Mouse (Mus musculus): ENCODE results near the gene Stra6l. TPM values are rescaled to one million over a fixed set of nuclear protein-coding genes. Genes with fewer than 3 reads are reported as not detected.
A peak's percentile ranks its signal among the peaks of the same experiment; 100 is the strongest.

Gene Stra6l
- polyA plus RNA-seq, 1 experiment from 2014 or later, result 0.55 TPM

DNA sequence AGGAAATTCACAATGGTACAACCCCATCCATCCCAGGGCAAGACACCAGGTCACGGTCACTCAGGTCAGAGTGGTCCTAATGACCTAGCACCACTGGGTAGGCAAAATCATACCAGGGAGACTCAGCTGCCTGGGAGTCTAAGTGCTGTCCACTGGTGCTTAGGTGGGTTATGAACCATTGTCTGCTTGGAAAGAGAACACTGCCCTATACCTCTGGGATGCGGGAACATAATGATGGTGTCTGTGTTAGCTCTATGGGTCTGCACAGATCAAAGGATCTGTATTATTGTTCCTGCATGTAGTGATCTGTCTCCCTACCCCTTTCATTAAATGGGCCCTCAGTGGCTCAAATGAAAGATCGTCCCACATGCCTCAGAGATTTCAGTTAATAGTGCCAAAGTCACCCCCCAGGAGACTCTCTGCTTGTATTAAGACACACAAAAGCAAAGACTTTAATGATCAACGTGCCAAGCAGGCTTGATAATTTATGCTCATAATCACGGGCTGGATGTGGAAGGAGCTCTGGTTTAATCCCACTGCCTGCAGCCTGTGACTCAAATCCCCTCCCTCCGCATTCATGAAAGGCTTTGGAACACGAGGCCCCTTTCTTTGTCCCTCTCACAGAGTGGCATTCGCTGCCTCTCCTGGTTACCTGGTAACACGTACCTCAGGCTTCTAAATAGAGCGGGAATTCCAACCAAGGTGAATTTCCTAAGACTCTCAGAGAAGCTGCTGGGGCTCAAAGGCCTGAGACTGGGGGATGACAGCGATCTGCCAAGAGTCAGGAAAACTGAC is 25.5 kb upstream of the Stra6l start:
- Histone ChIP-seq H3K4me3 (no peak overlapping the region), H3K9me3 (no peaks in the 10 kb centered on the region), H3K4me1 (peaks cover 81% of the 10 kb centered on the region), H3K36me3 (peaks cover 2% of the 10 kb centered on the region; the same call in 1 of the 2 replicates), H3K27ac (peak overlapping the region; percentile 69), H3K27me3 (ENCODE audit: insufficient read depth, poor library complexity, severe bottlenecking) (peaks cover 59% of the 10 kb centered on the region)
- no peak for DNase-seq (ENCODE audit: low spot score)
- WGBS, result 31% methylated on average over 11 of the region's 11 CpGs

DNA sequence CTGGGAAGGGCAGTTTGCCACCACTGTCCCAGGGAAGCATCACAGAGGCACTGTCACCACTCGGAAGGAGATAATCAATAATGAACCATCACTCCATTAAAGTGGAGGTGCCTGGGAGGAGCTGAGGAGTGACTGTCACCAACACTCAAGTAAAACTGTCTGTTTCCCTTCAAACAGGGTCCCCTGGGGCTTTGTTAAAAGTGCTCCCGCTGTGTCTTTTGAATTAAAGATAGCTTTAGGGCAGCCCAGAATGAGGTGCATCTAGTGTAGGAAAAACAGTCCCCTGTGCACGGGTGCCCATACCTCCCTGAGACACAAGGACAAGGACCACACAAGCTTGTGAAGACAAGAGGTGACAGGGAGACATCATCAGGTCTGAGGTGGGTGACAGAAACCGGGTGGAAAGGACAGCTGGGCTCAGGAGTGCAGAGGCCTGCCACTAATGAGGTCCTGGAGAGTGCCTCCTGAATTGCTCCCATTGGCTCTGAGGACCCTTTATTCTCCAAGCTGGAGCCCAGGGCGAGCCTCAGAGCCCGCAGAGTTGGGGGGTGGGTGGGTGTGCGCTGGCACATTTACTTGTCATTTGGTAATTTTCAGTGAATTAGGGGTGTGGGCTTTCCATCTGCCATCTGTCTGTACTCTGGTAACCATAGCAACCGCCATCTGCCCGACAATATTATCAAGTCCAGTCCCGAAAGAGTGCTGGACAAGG is 24.3 kb upstream of the Stra6l start:
- Histone ChIP-seq H3K4me1 (peaks cover 75% of the 10 kb centered on the region), H3K36me3 (peaks cover 2% of the 10 kb centered on the region; the same call in 1 of the 2 replicates), H3K27me3 (ENCODE audit: insufficient read depth, poor library complexity, severe bottlenecking) (peaks cover 72% of the 10 kb centered on the region), H3K27ac (peak overlapping the region; percentile 85), H3K9me3 (no peaks in the 10 kb centered on the region), H3K4me3 (peak overlapping the region; percentile 66)
- DNase-seq (ENCODE audit: low spot score), result peak; percentile 90
- 5% methylated on average over 10 of the region's 10 CpGs for WGBS

DNA sequence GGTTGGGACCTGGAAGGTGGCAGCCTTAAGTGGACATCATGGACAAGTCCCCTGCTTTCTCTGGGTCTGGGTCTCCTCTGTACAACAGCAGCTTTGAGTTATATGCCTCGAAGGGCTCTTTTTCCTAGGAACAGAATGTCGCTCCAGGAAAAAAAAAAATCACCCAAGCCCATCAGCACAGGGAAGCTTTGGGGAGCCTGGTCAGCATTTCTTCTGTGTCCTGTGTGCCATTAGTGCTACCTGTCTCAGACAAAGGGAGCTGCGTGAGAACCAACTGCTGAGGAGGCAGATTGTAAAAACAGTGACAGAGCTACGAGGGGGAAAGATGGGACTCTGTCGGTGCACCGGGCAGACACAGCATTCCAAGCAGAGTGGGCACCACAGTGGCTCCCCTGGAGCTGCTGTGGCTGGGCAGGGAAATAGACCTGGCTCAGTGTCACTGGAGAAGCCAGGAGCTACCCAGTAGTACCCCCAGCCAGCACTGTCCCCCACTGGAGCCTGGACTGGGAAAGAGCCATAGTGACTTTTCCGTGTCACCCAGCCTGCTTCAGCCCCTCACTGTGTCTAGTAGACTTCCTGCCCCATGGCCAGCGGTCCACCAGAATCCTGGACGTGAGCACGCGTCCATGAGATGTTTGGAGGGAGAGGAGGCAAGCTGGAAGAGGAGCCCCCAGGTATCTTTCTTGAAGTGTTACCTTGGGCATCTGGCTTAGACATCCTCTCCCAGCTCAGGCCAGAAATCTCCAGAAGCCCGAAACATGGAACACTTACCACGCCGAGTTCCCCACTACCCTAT is 23.5 kb upstream of the Stra6l start:
- H3K36me3 ChIP-seq, result peaks cover 2% of the 10 kb centered on the region; the same call in 1 of the 2 replicates
- WGBS, result 25% methylated on average over 14 of the region's 14 CpGs
- peaks cover 68% of the 10 kb centered on the region for H3K4me1 ChIP-seq
- peak overlapping the region; percentile 66 for H3K4me3 ChIP-seq
- H3K9me3 ChIP-seq, result no peaks in the 10 kb centered on the region
- peaks cover 79% of the 10 kb centered on the region for H3K27me3 ChIP-seq (ENCODE audit: insufficient read depth, poor library complexity, severe bottlenecking)
- peak overlapping the region; percentile 85 for H3K27ac ChIP-seq
- DNase-seq (ENCODE audit: low spot score), result no peak

GRCm38 (mm10) chr4:45826275-45827040 is 22.0 kb upstream of the Stra6l start, which contains the start of gene Igfbpl1:
TSS of gene Igfbpl1 (minus strand) at chr4:45826923.
- under 1% methylated on average over 91 of the region's 91 CpGs for WGBS
- Histone ChIP-seq H3K4me1 (peaks cover 53% of the 10 kb centered on the region), H3K9me3 (no peaks in the 10 kb centered on the region), H3K27ac (peak within 1 kb of the TSS; percentile 85), H3K36me3 (no peaks in the 10 kb centered on the region), H3K4me3 (peak within 1 kb of the TSS; percentile 66), H3K27me3 (ENCODE audit: insufficient read depth, poor library complexity, severe bottlenecking) (peaks cover 88% of the 10 kb centered on the region)
- DNase-seq (ENCODE audit: low spot score), result no peak

DNA sequence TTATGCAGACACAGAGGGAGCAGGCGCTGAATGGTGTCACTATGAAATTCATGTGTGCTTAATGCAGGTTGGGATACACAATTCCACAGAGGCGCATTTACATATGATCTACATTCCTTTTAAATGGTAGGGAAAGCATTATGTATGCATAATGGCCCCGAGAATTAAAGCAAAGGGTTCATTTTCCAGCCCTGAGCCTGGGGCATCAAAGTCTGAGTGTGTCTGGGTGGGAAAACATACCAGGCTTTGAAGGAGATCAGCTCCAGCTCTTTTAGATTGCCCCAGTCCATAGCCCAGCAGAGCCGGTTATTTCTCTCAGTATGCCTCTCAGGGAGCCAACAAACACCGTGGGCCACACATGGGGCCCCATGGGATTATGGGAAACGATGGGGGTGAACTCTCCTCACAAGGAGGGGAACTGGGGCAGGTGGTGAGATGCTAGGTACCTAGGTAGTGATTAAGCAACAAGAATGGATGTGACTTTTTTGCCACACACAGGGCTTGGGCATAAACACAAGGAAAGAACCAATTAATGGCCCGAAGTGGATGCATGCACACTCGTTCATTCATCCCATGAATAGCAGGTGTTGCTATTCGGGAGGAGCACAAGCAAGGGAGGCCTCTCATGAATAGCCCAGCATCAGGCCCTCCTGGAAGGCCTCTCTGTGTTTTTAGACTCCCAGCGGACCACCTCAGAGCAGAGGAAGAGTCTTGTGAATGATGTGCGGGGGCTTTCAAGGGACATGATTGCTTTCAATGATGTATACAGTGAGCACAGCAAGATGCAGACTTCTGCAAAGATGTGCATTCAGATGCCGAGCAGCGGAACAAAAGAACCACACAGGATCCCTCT is 18.3 kb upstream of the Stra6l start:
- Histone ChIP-seq H3K9me3 (no peaks in the 10 kb centered on the region), H3K36me3 (no peaks in the 10 kb centered on the region), H3K4me3 (no peak overlapping the region), H3K4me1 (peaks cover 32% of the 10 kb centered on the region), H3K27me3 (ENCODE audit: insufficient read depth, poor library complexity, severe bottlenecking) (peaks cover 69% of the 10 kb centered on the region), H3K27ac (no peak overlapping the region; the same call in 1 of the 2 replicates)
- DNase-seq (ENCODE audit: low spot score), result no peak
- whole genome bisulfite sequencing, result 66% methylated on average over 13 of the region's 13 CpGs

DNA sequence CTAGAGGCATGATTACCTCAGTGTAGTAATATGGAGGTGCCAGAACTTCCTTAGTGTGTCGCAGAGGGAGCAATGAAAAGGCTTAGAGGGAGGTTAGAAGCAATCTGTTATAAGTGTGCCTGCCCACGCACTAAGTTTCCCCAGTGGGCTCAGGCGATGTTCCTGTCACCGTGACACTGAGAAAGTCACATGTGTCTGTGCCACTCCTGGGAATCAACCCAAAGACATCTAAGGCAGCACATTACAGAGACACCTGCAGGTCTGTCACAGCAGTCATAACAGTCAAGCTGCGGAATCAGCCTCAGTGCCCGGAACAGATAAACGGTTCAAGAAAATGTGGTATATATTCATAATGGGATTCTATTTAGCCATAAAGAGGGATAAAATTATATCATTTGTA is 16.5 kb upstream of the Stra6l start:
- DNase-seq (ENCODE audit: low spot score), result no peak
- Histone ChIP-seq H3K36me3 (no peaks in the 10 kb centered on the region), H3K4me3 (no peak overlapping the region), H3K27me3 (ENCODE audit: insufficient read depth, poor library complexity, severe bottlenecking) (peaks cover 50% of the 10 kb centered on the region), H3K4me1 (peaks cover 18% of the 10 kb centered on the region; the same call in 1 of the 2 replicates), H3K27ac (no peak overlapping the region), H3K9me3 (no peaks in the 10 kb centered on the region)
- WGBS, result 90% methylated on average over 7 of the region's 7 CpGs

GRCm38 (mm10) chr4:45833461-45833860 is 15.0 kb upstream of the Stra6l start:
- Histone ChIP-seq H3K4me1 (peaks cover 16% of the 10 kb centered on the region; the same call in 1 of the 2 replicates), H3K4me3 (no peak overlapping the region), H3K27me3 (ENCODE audit: insufficient read depth, poor library complexity, severe bottlenecking) (peaks cover 35% of the 10 kb centered on the region), H3K27ac (no peak overlapping the region), H3K36me3 (no peaks in the 10 kb centered on the region), H3K9me3 (no peaks in the 10 kb centered on the region)
- WGBS, result 49% methylated on average over 5 of the region's 5 CpGs
- DNase-seq (ENCODE audit: low spot score), result no peak

GRCm38 (mm10) chr4:45844355-45844754 is 4.1 kb upstream of the Stra6l start:
- Histone ChIP-seq H3K4me3 (no peak overlapping the region), H3K9me3 (no peaks in the 10 kb centered on the region), H3K36me3 (no peaks in the 10 kb centered on the region), H3K4me1 (peaks cover 10% of the 10 kb centered on the region), H3K27ac (no peak overlapping the region), H3K27me3 (ENCODE audit: insufficient read depth, poor library complexity, severe bottlenecking) (peaks cover 41% of the 10 kb centered on the region)
- DNase-seq (ENCODE audit: low spot score), result no peak
- WGBS, result 39% methylated on average over 14 of the region's 14 CpGs

DNA sequence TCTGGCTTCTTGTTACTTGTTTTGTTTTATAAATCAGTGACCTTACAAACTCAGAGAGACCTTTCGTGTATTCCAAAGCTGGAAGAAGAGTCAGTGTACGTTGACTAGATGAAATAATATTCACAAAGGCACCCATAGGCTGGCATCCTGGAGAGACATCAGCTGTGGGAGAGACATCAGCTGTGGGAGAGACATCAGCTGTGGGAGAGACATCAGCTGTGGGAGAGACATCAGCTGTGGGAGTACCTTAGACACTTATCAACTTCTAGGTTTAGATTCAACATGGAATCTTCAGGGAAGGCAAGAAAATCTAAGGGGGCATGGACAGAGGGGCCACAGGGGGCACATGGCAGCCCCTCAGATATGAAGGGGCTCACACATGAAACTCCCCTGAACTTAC is 2.2 kb upstream of the Stra6l start:
- Histone ChIP-seq H3K27me3 (ENCODE audit: insufficient read depth, poor library complexity, severe bottlenecking) (peaks cover 57% of the 10 kb centered on the region), H3K9me3 (no peaks in the 10 kb centered on the region), H3K27ac (no peak overlapping the region), H3K4me3 (no peak overlapping the region), H3K4me1 (peaks cover 10% of the 10 kb centered on the region), H3K36me3 (no peaks in the 10 kb centered on the region)
- no peak for DNase-seq (ENCODE audit: low spot score)
- WGBS, result 91% methylated on average over 2 of the region's 2 CpGs

DNA sequence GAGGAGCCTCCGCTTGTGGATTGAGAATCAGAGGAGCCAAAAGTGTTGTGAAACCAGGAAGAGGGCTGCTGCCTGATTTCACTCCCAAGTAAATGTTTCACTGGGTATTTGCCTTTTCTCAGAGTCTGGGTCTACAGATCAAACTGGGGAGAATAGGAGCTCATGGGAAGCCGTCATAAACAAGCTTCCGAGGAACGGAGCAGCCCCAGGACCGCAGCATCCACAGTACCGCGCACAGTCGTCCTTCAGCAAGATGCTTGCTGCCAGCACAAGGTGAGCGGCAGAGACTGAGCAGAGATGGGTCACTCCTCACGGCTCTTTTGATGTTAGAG is 327 bp downstream of the Stra6l start:
- H3K4me3 ChIP-seq, result no peak overlapping the region
- 40% methylated on average over 10 of the region's 10 CpGs for WGBS
- no peaks in the 10 kb centered on the region for H3K36me3 ChIP-seq
- DNase-seq (ENCODE audit: low spot score), result no peak
- H3K27ac ChIP-seq, result no peak overlapping the region
- H3K27me3 ChIP-seq (ENCODE audit: insufficient read depth, poor library complexity, severe bottlenecking), result peaks cover 77% of the 10 kb centered on the region
- H3K4me1 ChIP-seq, result peaks cover 24% of the 10 kb centered on the region
- H3K9me3 ChIP-seq, result no peaks in the 10 kb centered on the region

DNA sequence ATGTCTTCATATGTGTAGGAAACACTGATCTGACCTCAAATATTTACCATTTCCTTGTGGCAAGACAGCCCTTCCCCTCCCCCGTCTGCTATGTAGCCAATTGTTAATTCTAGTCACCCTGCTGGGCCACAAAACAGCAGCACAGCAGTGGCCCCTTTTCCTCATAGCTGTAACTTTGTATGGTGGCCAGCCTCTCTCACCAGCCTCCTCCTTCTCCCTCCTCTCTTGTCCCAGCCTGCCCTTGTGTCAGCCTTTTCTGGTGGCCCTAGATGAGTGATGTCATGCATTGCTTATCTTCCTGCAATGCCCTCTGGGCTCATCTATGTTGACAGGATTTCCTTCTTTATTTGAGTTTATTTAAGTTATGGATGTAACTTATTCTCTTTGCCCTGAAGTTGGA is 955 bp downstream of the Stra6l start:
- no peaks in the 10 kb centered on the region for H3K9me3 ChIP-seq
- no peaks in the 10 kb centered on the region for H3K36me3 ChIP-seq
- H3K4me1 ChIP-seq, result peaks cover 28% of the 10 kb centered on the region
- H3K27me3 ChIP-seq (ENCODE audit: insufficient read depth, poor library complexity, severe bottlenecking), result peaks cover 76% of the 10 kb centered on the region
- DNase-seq (ENCODE audit: low spot score), result no peak
- WGBS, result 62% methylated on average over 1 of the region's 1 CpGs
- H3K4me3 ChIP-seq, result no peak overlapping the region
- no peak overlapping the region for H3K27ac ChIP-seq

Measured in heart, embryonic 10.5 days (tissue).